Mouse (Mus musculus): ENCODE results near the gene Tppp3. TPM values are rescaled to one million over a fixed set of nuclear protein-coding genes. Genes with fewer than 3 reads are reported as not detected.

Gene Tppp3
- total RNA-seq (2012; rRNA removed) (0.25 TPM in 2 replicates), total RNA-seq (2014; rRNA removed) (not detected in 2 replicates), polyA plus RNA-seq (2012; ENCODE audit: insufficient read length, low read depth) (0.39 and 0.49 TPM in 2 replicates)

GRCm38 (mm10) chr8:105471314-105472015, at the start of gene Tppp3:
TSS of gene Tppp3 (minus strand) at chr8:105471526.
- Histone ChIP-seq H3K36me3 (replicated peaks in 1 of 2; ENCODE audit: control insufficient read depth in 1 of 2, insufficient read depth in 1 of 2, low read length in 1 of 2) (peaks cover 0 to 27% of the 10 kb centered on the region in 2 experiments), H3K4me1 (ENCODE audit: control insufficient read depth in 1 of 2, insufficient read depth in 2 of 2) (no peaks in the 10 kb centered on the region), H3K9ac (ENCODE audit: insufficient read depth, low read depth) (no peak within 1 kb of the TSS), H3K9me3 (replicated peaks; ENCODE audit: low read length) (no peaks in the 10 kb centered on the region), H3K4me2 (ENCODE audit: insufficient read depth, low read depth, poor library complexity, severe bottlenecking) (no peak within 1 kb of the TSS), H3K79me2 (replicated peaks; ENCODE audit: control insufficient read depth, extremely low read depth, insufficient read depth, poor library complexity, severe bottlenecking) (no peaks in the 10 kb centered on the region), H3K4me3 (replicated peaks in 1 of 3; ENCODE audit: low read depth in 2 of 3, low read length in 2 of 3, poor library complexity in 1 of 3) (no peak within 1 kb of the TSS), H3K27me3 (replicated peaks) (no peaks in the 10 kb centered on the region), H3K27ac (ENCODE audit: insufficient read depth, low read depth) (no peak within 1 kb of the TSS)
- in situ Hi-C loops (cut with MboI; ENCODE audit: low pct_ligation_motif_present, low pct_unique_long_range_greater_than_20kb, low sequenced_read_pairs) (loop anchor here (5.0 to 10.0 kb wide), 2 partner anchors 34 to 107 kb away; no protein-coding TSS in a partner anchor), dilution Hi-C loops (cut with MboI; ENCODE audit: extremely low pct_ligation_motif_present, extremely low pct_unique_long_range_greater_than_20kb, low sequenced_read_pairs) (no loop called here)
- DNase-seq (ENCODE audit: extremely low read depth) = no peak
- TF ChIP-seq HCFC1 (IDR thresholded peaks at IDR 0.05; ENCODE audit: low read depth, low read length) (no peak), MYC (IDR thresholded peaks at IDR 0.05; ENCODE audit: low read depth, low read length) (no peak), MEF2A (IDR thresholded peaks at IDR 0.05; ENCODE audit: borderline replicate concordance, low read depth, low read length) (no peak), TCF12 (IDR thresholded peaks at IDR 0.05; ENCODE audit: low read depth, low read length) (no peak), ZNF384 (IDR thresholded peaks at IDR 0.05; ENCODE audit: low read depth, low read length) (no peak), POLR2AphosphoS2 (IDR thresholded peaks at IDR 0.05; ENCODE audit: low read depth, low read length) (no peak), CTCF (conservative IDR thresholded peaks at IDR 0.05 in 1 of 2, IDR thresholded peaks at IDR 0.05 in 1 of 2; ENCODE audit: low read depth in 2 of 2, low read length in 2 of 2) (no peak), GABPA (IDR thresholded peaks at IDR 0.05; ENCODE audit: insufficient replicate concordance, low read depth, low read length) (no peak), JUN (IDR thresholded peaks at IDR 0.05; ENCODE audit: insufficient read depth, low read depth, low read length) (no peak), MAZ (IDR thresholded peaks at IDR 0.05; ENCODE audit: low read depth, low read length) (no peak), USF1 (IDR thresholded peaks at IDR 0.05; ENCODE audit: low read depth, low read length) (no peak), ZMIZ1 (IDR thresholded peaks at IDR 0.05; ENCODE audit: low read depth, low read length) (no peak), CHD1 (IDR thresholded peaks at IDR 0.05; ENCODE audit: low read depth, low read length) (no peak), POLR2A (IDR thresholded peaks at IDR 0.05; ENCODE audit: low read depth, low read length) (no peak), NRF1 (IDR thresholded peaks at IDR 0.05; ENCODE audit: low read depth, low read length) (no peak), NELFE (IDR thresholded peaks at IDR 0.05; ENCODE audit: low read depth, low read length) (no peak), ZKSCAN1 (IDR thresholded peaks at IDR 0.05; ENCODE audit: borderline replicate concordance, low read depth, low read length) (no peak), RCOR1 (conservative IDR thresholded peaks at IDR 0.05; ENCODE audit: low read depth, low read length) (no peak), E2F4 (IDR thresholded peaks at IDR 0.05; ENCODE audit: insufficient replicate concordance, low read depth, low read length) (no peak)

- peaks cover 23 to 55% of the 10 kb centered on the region in 2 experiments for H3K36me3 ChIP-seq (replicated peaks in 1 of 2; ENCODE audit: control insufficient read depth in 1 of 2, insufficient read depth in 1 of 2, low read length in 1 of 2)
- no peak overlapping the region for H3K27ac ChIP-seq (ENCODE audit: insufficient read depth, low read depth)
- H3K27me3 ChIP-seq (replicated peaks) = peaks cover 21% of the 10 kb centered on the region
- no peaks in the 10 kb centered on the region for H3K9me3 ChIP-seq (replicated peaks; ENCODE audit: low read length)
- TF ChIP-seq CTCF (conservative IDR thresholded peaks at IDR 0.05 in 1 of 2, IDR thresholded peaks at IDR 0.05 in 1 of 2; ENCODE audit: low read depth in 2 of 2, low read length in 2 of 2) (no peak), JUND (conservative IDR thresholded peaks at IDR 0.05; ENCODE audit: low read depth, low read length) (no peak), IRF4 (IDR thresholded peaks at IDR 0.05; ENCODE audit: low read depth, low read length) (no peak), POLR2AphosphoS2 (IDR thresholded peaks at IDR 0.05; ENCODE audit: low read depth, low read length) (no peak), USF2 (conservative IDR thresholded peaks at IDR 0.05; ENCODE audit: low read depth, low read length) (no peak), ETS1 (conservative IDR thresholded peaks at IDR 0.05; ENCODE audit: low read depth, low read length) (no peak), POLR2A (IDR thresholded peaks at IDR 0.05; ENCODE audit: low read depth, low read length) (no peak), MXI1 (IDR thresholded peaks at IDR 0.05; ENCODE audit: low read depth, low read length) (no peak), KAT2A (IDR thresholded peaks at IDR 0.05; ENCODE audit: insufficient replicate concordance, low read length) (no peak), TCF12 (IDR thresholded peaks at IDR 0.05; ENCODE audit: low read depth, low read length) (no peak), E2F4 (IDR thresholded peaks at IDR 0.05; ENCODE audit: insufficient replicate concordance, low read depth, low read length) (no peak)
- peaks cover 4 to 10% of the 10 kb centered on the region in 2 experiments for H3K4me1 ChIP-seq (ENCODE audit: control insufficient read depth in 1 of 2, insufficient read depth in 2 of 2)
- H3K9ac ChIP-seq (ENCODE audit: insufficient read depth, low read depth) = no peak overlapping the region
- H3K79me2 ChIP-seq (replicated peaks; ENCODE audit: control insufficient read depth, extremely low read depth, insufficient read depth, poor library complexity, severe bottlenecking) = no peaks in the 10 kb centered on the region
- in situ Hi-C loops (cut with MboI; ENCODE audit: low pct_ligation_motif_present, low pct_unique_long_range_greater_than_20kb, low sequenced_read_pairs) = no loop called here
- no peak overlapping the region for H3K4me3 ChIP-seq (replicated peaks in 1 of 3; ENCODE audit: low read depth in 2 of 3, low read length in 2 of 3, poor library complexity in 1 of 3)
- DNase-seq (ENCODE audit: extremely low read depth) = no peak
- no peak overlapping the region for H3K4me2 ChIP-seq (ENCODE audit: insufficient read depth, low read depth, poor library complexity, severe bottlenecking)
- dilution Hi-C loops (cut with MboI; ENCODE audit: extremely low pct_ligation_motif_present, extremely low pct_unique_long_range_greater_than_20kb, low sequenced_read_pairs) = no loop called here
Observed at GRCm38 (mm10) chr8:105521061-105521460, 49.7 kb upstream of the Tppp3 start.
